Mouse (Mus musculus): Measurements from ENCODE around the gene Dthd1.

Gene Dthd1

GRCm38 (mm10) chr5:62813402-62814071 is at the start of gene Dthd1:
TSS of gene Dthd1 (plus strand) at chr5:62813823.
- DNase-seq: peak; percentile 12

- DNase-seq: no peak
These were observed 49.5 kb upstream of the Dthd1 start for GRCm38 (mm10) chr5:62764161-62764560.

- no peak for DNase-seq
These were observed 48.2 kb upstream of the Dthd1 start for GRCm38 (mm10) chr5:62765459-62765783.

GRCm38 (mm10) chr5:62765784-62766701 is 47.6 kb upstream of the Dthd1 start, which contains the start of gene Arap2:
TSS of gene Arap2 (minus strand) at chr5:62766159.
- no peak for DNase-seq

- DNase-seq: no peak
These were observed 41.6 kb upstream of the Dthd1 start for GRCm38 (mm10) chr5:62771775-62772599.

- no peak for DNase-seq
These were observed 35.8 kb upstream of the Dthd1 start for GRCm38 (mm10) chr5:62777804-62778203.

GRCm38 (mm10) chr5:62778682-62779081 is 34.9 kb upstream of the Dthd1 start:
- DNase-seq: no peak

GRCm38 (mm10) chr5:62786809-62787208 is 26.8 kb upstream of the Dthd1 start:
- DNase-seq: no peak

- DNase-seq: no peak
These were observed 22.6 kb upstream of the Dthd1 start for GRCm38 (mm10) chr5:62790921-62791564.

- no peak for DNase-seq
These were observed 20.8 kb upstream of the Dthd1 start for GRCm38 (mm10) chr5:62792776-62793175.

- DNase-seq: no peak
These were observed 420 bp downstream of the Dthd1 start for GRCm38 (mm10) chr5:62814072-62814414.

GRCm38 (mm10) chr5:62815741-62816140 is 2.1 kb downstream of the Dthd1 start:
- no peak for DNase-seq

- no peak for DNase-seq
These were observed 5.9 kb downstream of the Dthd1 start for GRCm38 (mm10) chr5:62819567-62819966.

- DNase-seq: no peak
These were observed 7.0 kb downstream of the Dthd1 start for GRCm38 (mm10) chr5:62820363-62821271.

- DNase-seq: no peak
These were observed 29.5 kb downstream of the Dthd1 start for GRCm38 (mm10) chr5:62842955-62843730.

- DNase-seq: no peak
These were observed 33.0 kb downstream of the Dthd1 start for GRCm38 (mm10) chr5:62846571-62847131.

GRCm38 (mm10) chr5:62851337-62851736 is 37.7 kb downstream of the Dthd1 start:
- no peak for DNase-seq

GRCm38 (mm10) chr5:62854361-62854844 is 40.8 kb downstream of the Dthd1 start:
- DNase-seq: no peak

GRCm38 (mm10) chr5:62857502-62857901 is 43.9 kb downstream of the Dthd1 start:
- DNase-seq: no peak

GRCm38 (mm10) chr5:62858282-62858681 is 44.7 kb downstream of the Dthd1 start:
- no peak for DNase-seq

Data from cerebellum, adult 9-10 months (tissue).